Mouse (Mus musculus) neural tube, embryonic 12.5 days (tissue): ENCODE results near the gene Tubb3. TPM values are rescaled to one million over a fixed set of nuclear protein-coding genes. Genes with fewer than 3 reads are reported as not detected.

Experiments used
- ATAC-seq: fragments of 200-750 bp; cut with Nextera tagmentation; 2 replicates; pipeline ENCODE4 v1.8.0; 2017; ENCODE audit warnings: low read depth, mild to moderate bottlenecking, moderate TSS enrichment, moderate library complexity; ENCODE audit not compliant: low FRiP score
- H3K27ac ChIP-seq: fragments of 300-500 bp; sonication (generic); 2 replicates; pipeline ENCODE4 v1.5.1; 2016
- H3K27me3 ChIP-seq: fragments of 300-500 bp; sonication (generic); replicated peaks from 2 replicates; pipeline ENCODE4 v1.6.1; 2016; ENCODE audit warnings: mild to moderate bottlenecking
- H3K36me3 ChIP-seq: fragments of 300-500 bp; sonication (generic); 2 replicates; pipeline ENCODE4 v1.6.1; 2016; ENCODE audit warnings: mild to moderate bottlenecking
- H3K4me1 ChIP-seq: fragments of 300-500 bp; sonication (generic); 2 replicates; pipeline ENCODE4 v1.6.1; 2016
- H3K4me2 ChIP-seq: fragments of 300-500 bp; sonication (generic); replicated peaks from 2 replicates; pipeline ENCODE4 v1.6.1; 2016; ENCODE audit warnings: mild to moderate bottlenecking
- H3K4me3 ChIP-seq: fragments of 300-500 bp; sonication (generic); 2 replicates; pipeline ENCODE4 v1.5.1; 2016
- H3K9ac ChIP-seq: fragments of 300-500 bp; sonication (generic); 2 replicates; pipeline ENCODE4 v1.6.1; 2016; ENCODE audit warnings: mild to moderate bottlenecking
- H3K9me3 ChIP-seq: fragments of 300-500 bp; sonication (generic); 2 replicates; pipeline ENCODE4 v1.6.1; 2016; ENCODE audit warnings: mild to moderate bottlenecking
- WGBS: fragments of 180-500 bp; shearing (Covaris S2); methylation state at CpG from one replicate; pipeline ENCODE4 v1.1.7; 2016; 5-methylcytosine and 5-hydroxymethylcytosine counted together
- polyA plus RNA-seq: library from polyadenylated mRNA; unstranded; fragments of >200 nt; fragmentation: Nextera tagmentation; extraction: Ambion mirVana; gene quantifications from 2 replicates; pipeline ENCODE4 v1.2.1, GENCODE M21; 2016

Tubb3 gene
- polyA plus RNA-seq, 1 experiment from 2014 or later = 1,244 TPM

DNA sequence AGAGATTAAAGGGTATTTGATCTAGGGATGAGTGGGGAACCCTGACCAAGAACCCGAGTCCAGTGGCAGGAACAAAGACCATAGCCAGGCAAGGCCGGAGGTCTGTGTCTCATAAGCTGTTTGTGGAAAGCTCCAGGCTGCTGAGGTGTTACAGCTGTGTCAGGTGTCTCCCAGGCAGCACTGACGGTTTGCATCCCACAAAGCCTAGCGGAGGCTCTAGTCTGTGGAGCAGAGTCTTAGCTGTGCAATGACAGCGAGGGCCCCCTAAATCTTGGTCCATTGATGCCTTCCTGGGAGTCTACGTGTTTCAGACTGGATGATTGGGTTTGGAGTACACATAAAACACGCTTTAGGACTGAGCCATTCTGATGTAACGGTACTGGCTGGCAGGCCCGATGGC lies 9.3 kb upstream of the Tubb3 start:
- H3K36me3 ChIP-seq = peaks cover 67% of the 10 kb centered on the region
- no peak overlapping the region for H3K9ac ChIP-seq
- no peaks in the 10 kb centered on the region for H3K27me3 ChIP-seq
- no peaks in the 10 kb centered on the region for H3K9me3 ChIP-seq
- H3K4me1 ChIP-seq = 0 out of 2 replicates have a peak, but pooled peaks cover 8% of the 10 kb centered on the region
- no peak overlapping the region for H3K4me3 ChIP-seq
- H3K27ac ChIP-seq = no peak overlapping the region
- no peak for ATAC-seq
- WGBS = 91% methylated on average over 9 of the region's 9 CpGs
- H3K4me2 ChIP-seq = no peak overlapping the region

- H3K36me3 ChIP-seq = peaks cover 58% of the 10 kb centered on the region
- H3K9me3 ChIP-seq = no peaks in the 10 kb centered on the region
- no peak overlapping the region for H3K4me2 ChIP-seq
- H3K9ac ChIP-seq = no peak overlapping the region
- no peak for ATAC-seq
- H3K27ac ChIP-seq = no peak overlapping the region
- H3K4me3 ChIP-seq = no peak overlapping the region
- 0 out of 2 replicates have a peak, but pooled peaks cover 4% of the 10 kb centered on the region for H3K27me3 ChIP-seq
- 0 out of 2 replicates have a peak, but pooled peaks cover 8% of the 10 kb centered on the region for H3K4me1 ChIP-seq
- WGBS = 94% methylated on average over 9 of the region's 9 CpGs
Measured at GRCm38 (mm10) chr8:123402730-123403326, 8.4 kb upstream of the Tubb3 start.

- 0 out of 2 replicates have a peak, but pooled peaks cover 7% of the 10 kb centered on the region for H3K27me3 ChIP-seq
- H3K27ac ChIP-seq = no peak overlapping the region
- H3K9ac ChIP-seq = no peak overlapping the region
- H3K9me3 ChIP-seq = no peaks in the 10 kb centered on the region
- WGBS = 40% methylated on average over 8 of the region's 8 CpGs
- no peak overlapping the region for H3K4me2 ChIP-seq
- no peak for ATAC-seq
- H3K4me1 ChIP-seq = peaks cover 15% of the 10 kb centered on the region
- H3K36me3 ChIP-seq = peaks cover 41% of the 10 kb centered on the region
- no peak overlapping the region for H3K4me3 ChIP-seq
Measured at GRCm38 (mm10) chr8:123404521-123404920, 6.7 kb upstream of the Tubb3 start.

DNA sequence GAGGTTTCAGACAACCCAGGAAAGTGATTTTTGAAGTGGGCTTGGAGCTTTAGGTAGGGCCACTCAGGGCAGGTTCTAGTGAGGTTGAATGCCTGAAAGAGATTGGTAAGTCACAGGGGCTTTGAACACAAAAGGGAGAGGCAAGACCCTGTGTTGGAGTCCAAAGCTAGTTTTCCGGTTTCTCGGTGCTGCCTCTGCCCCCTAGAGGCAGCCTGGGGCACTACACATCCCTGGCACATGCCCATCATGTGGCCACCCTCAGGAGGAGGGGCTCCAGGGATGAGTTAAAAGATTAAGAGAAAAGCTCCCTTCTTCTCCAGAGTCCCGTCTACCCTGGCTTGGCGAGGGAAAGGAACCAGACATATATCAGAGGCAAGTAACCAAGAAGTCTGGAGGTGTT lies 4.4 kb upstream of the Tubb3 start, which contains the start of gene Mc1r:
Gene Mc1r, plus strand, starts transcription at position 322 of the 400 bp plus-strand sequence.
- Histone ChIP-seq H3K27ac (no peak within 1 kb of the TSS), H3K36me3 (peaks cover 19% of the 10 kb centered on the region), H3K9ac (no peak within 1 kb of the TSS), H3K4me1 (peaks cover 26% of the 10 kb centered on the region), H3K4me3 (no peak within 1 kb of the TSS), H3K9me3 (no peaks in the 10 kb centered on the region), H3K27me3 (0 out of 2 replicates have a peak, but pooled peaks cover 7% of the 10 kb centered on the region), H3K4me2 (peak within 1 kb of the TSS; percentile 5; the same call in 1 of the 2 replicates)
- WGBS = 17% methylated on average over 4 of the region's 4 CpGs
- ATAC-seq = no peak

DNA sequence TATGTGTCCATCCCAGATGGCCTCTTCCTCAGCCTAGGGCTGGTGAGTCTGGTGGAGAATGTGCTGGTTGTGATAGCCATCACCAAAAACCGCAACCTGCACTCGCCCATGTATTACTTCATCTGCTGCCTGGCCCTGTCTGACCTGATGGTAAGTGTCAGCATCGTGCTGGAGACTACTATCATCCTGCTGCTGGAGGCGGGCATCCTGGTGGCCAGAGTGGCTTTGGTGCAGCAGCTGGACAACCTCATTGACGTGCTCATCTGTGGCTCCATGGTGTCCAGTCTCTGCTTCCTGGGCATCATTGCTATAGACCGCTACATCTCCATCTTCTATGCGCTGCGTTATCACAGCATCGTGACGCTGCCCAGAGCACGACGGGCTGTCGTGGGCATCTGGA lies 3.6 kb upstream of the Tubb3 start:
- Histone ChIP-seq H3K4me2 (no peak overlapping the region), H3K36me3 (peaks cover 10% of the 10 kb centered on the region), H3K27ac (no peak overlapping the region), H3K9ac (no peak overlapping the region), H3K27me3 (0 out of 2 replicates have a peak, but pooled peaks cover 7% of the 10 kb centered on the region), H3K9me3 (no peaks in the 10 kb centered on the region), H3K4me1 (peaks cover 26% of the 10 kb centered on the region), H3K4me3 (no peak overlapping the region)
- 93% methylated on average over 13 of the region's 13 CpGs for WGBS
- no peak for ATAC-seq

GRCm38 (mm10) chr8:123408586-123409544 lies 2.4 kb upstream of the Tubb3 start:
- 0 out of 2 replicates have a peak overlapping the region, but pooled peaks have one; percentile 9 for H3K4me3 ChIP-seq
- H3K9me3 ChIP-seq = no peaks in the 10 kb centered on the region
- 0 out of 2 replicates have a peak, but pooled peaks cover 7% of the 10 kb centered on the region for H3K27me3 ChIP-seq
- 80% methylated on average over 9 of the region's 9 CpGs for WGBS
- H3K36me3 ChIP-seq = no peaks in the 10 kb centered on the region
- ATAC-seq = no peak
- H3K4me2 ChIP-seq = peak overlapping the region; percentile 69
- peaks cover 31% of the 10 kb centered on the region for H3K4me1 ChIP-seq
- H3K27ac ChIP-seq = peak overlapping the region; percentile 93; the same call in 1 of the 2 replicates
- H3K9ac ChIP-seq = peak overlapping the region; percentile 95; the same call in 1 of the 2 replicates

- Histone ChIP-seq H3K27ac (peak overlapping the region; percentile 93), H3K9ac (peak overlapping the region; percentile 95), H3K36me3 (no peaks in the 10 kb centered on the region), H3K9me3 (no peaks in the 10 kb centered on the region), H3K27me3 (0 out of 2 replicates have a peak, but pooled peaks cover 7% of the 10 kb centered on the region), H3K4me2 (peak overlapping the region; percentile 69), H3K4me1 (peaks cover 23% of the 10 kb centered on the region), H3K4me3 (peak overlapping the region; percentile 79)
- no peak; the same call in 1 of the 2 replicates for ATAC-seq
- 39% methylated on average over 8 of the region's 8 CpGs for WGBS
Measured at GRCm38 (mm10) chr8:123410049-123410587, 1.1 kb upstream of the Tubb3 start.

- Histone ChIP-seq H3K27ac (peak overlapping the region; percentile 93), H3K36me3 (no peaks in the 10 kb centered on the region), H3K4me1 (peaks cover 23% of the 10 kb centered on the region), H3K4me3 (peak overlapping the region; percentile 79), H3K9me3 (no peaks in the 10 kb centered on the region), H3K4me2 (peak overlapping the region; percentile 69), H3K27me3 (0 out of 2 replicates have a peak, but pooled peaks cover 7% of the 10 kb centered on the region), H3K9ac (peak overlapping the region; percentile 95)
- WGBS = 6% methylated on average over 11 of the region's 11 CpGs
- peak; percentile 9 for ATAC-seq
Measured at GRCm38 (mm10) chr8:123410788-123411187, 436 bp upstream of the Tubb3 start.

- 5% methylated on average over 15 of the region's 16 CpGs for WGBS
- 0 out of 2 replicates have a peak, but pooled peaks cover 7% of the 10 kb centered on the region for H3K27me3 ChIP-seq
- no peaks in the 10 kb centered on the region for H3K9me3 ChIP-seq
- H3K4me3 ChIP-seq = peak overlapping the region; percentile 79
- peaks cover 3% of the 10 kb centered on the region; the same call in 1 of the 2 replicates for H3K36me3 ChIP-seq
- peak overlapping the region; percentile 83 for H3K27ac ChIP-seq
- peak; percentile 26 for ATAC-seq
- peak overlapping the region; percentile 95 for H3K9ac ChIP-seq
- peaks cover 29% of the 10 kb centered on the region for H3K4me1 ChIP-seq
- peak overlapping the region; percentile 69 for H3K4me2 ChIP-seq
Measured at GRCm38 (mm10) chr8:123411781-123412327, 630 bp downstream of the Tubb3 start.

- Histone ChIP-seq H3K4me3 (peak overlapping the region; percentile 79), H3K36me3 (peaks cover 6% of the 10 kb centered on the region; the same call in 1 of the 2 replicates), H3K4me2 (peak overlapping the region; percentile 69), H3K27me3 (0 out of 2 replicates have a peak, but pooled peaks cover 5% of the 10 kb centered on the region), H3K9ac (peak overlapping the region; percentile 95), H3K9me3 (no peaks in the 10 kb centered on the region), H3K4me1 (peaks cover 32% of the 10 kb centered on the region), H3K27ac (peak overlapping the region; percentile 83; the same call in 1 of the 2 replicates)
- 0% methylated on average over 12 of the region's 12 CpGs for WGBS
- peak; percentile 54 for ATAC-seq
Measured at GRCm38 (mm10) chr8:123412560-123413170, 1.4 kb downstream of the Tubb3 start.

DNA sequence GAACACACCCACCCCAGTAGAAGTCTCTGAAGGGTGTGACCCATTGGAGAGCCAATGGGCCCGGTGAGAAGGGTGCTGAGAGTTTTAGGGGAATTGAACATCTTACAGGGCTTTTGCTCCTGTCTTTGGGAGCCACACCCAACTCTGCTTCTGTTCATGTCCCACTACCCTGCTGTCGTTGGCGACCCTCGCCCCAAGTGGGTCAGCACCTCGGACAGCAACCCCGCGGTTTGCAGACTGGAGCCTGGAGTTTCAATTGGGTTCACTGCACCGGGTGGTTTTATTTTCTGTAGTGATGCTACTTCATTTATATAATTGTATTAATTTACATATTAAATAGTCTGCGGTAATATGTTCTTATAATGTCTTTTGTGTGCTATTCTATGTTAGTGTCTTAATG lies 3.0 kb downstream of the Tubb3 start:
- H3K27ac ChIP-seq = no peak overlapping the region
- no peak for ATAC-seq
- peak overlapping the region; percentile 79 for H3K4me3 ChIP-seq
- H3K9me3 ChIP-seq = no peaks in the 10 kb centered on the region
- peak overlapping the region; percentile 95 for H3K9ac ChIP-seq
- H3K4me1 ChIP-seq = peaks cover 28% of the 10 kb centered on the region
- 12% methylated on average over 9 of the region's 9 CpGs for WGBS
- H3K36me3 ChIP-seq = peaks cover 22% of the 10 kb centered on the region
- H3K27me3 ChIP-seq = no peaks in the 10 kb centered on the region
- H3K4me2 ChIP-seq = peak overlapping the region; percentile 69
